Mouse (Mus musculus) ES-Bruce4 (cell line): ENCODE measurements around the gene Cept1. TPM values are rescaled to one million over a fixed set of nuclear protein-coding genes. Genes with fewer than 3 reads are reported as not detected.

Experiments
- H3K27ac ChIP-seq: 2 replicates; pipeline ENCODE4 v1.5.1; 2012; ENCODE audit warnings: low read length, inconsistent platforms; ENCODE audit not compliant: insufficient read depth
- H3K27me3 ChIP-seq: 2 replicates; pipeline ENCODE4 v1.6.1; 2012; ENCODE audit warnings: mild to moderate bottlenecking, low read length, inconsistent platforms; ENCODE audit not compliant: control insufficient read depth, poor library complexity, insufficient read depth, severe bottlenecking
- H3K36me3 ChIP-seq: 2 replicates; pipeline ENCODE4 v1.6.1; 2012; ENCODE audit warnings: inconsistent platforms, mild to moderate bottlenecking, low read length, moderate library complexity; ENCODE audit not compliant: control insufficient read depth, poor library complexity, insufficient read depth, severe bottlenecking
- H3K4me1 ChIP-seq: one replicate; pipeline ENCODE4 v1.8.1; 2011; ENCODE audit warnings: low read length; ENCODE audit not compliant: control insufficient read depth, insufficient read depth
- H3K4me3 ChIP-seq: 2 replicates; pipeline ENCODE4 v1.5.1; 2011; ENCODE audit warnings: low read depth, mild to moderate bottlenecking, low read length
- H3K9ac ChIP-seq: 2 replicates; pipeline ENCODE4 v1.6.1; 2012; ENCODE audit warnings: low read depth, mild to moderate bottlenecking, inconsistent platforms; ENCODE audit not compliant: poor library complexity, severe bottlenecking
- H3K9me3 ChIP-seq: replicated peaks from 2 replicates; pipeline ENCODE4 v1.6.1; 2012; ENCODE audit warnings: mild to moderate bottlenecking, low read length, inconsistent platforms; ENCODE audit not compliant: control insufficient read depth, poor library complexity, insufficient read depth, severe bottlenecking
- CTCF ChIP-seq: IDR thresholded peaks from one replicate; pipeline ENCODE4 v1.8.1; 2011; ENCODE audit warnings: low read depth, low read length
- EP300 ChIP-seq: IDR thresholded peaks from 2 replicates; pipeline ENCODE4 v1.6.1; 2011; ENCODE audit warnings: low read depth, low read length; ENCODE audit not compliant: insufficient read depth
- POLR2A ChIP-seq: IDR thresholded peaks from one replicate; pipeline ENCODE4 v1.8.1; 2011; ENCODE audit warnings: low read length; ENCODE audit not compliant: insufficient read depth
- polyA plus RNA-seq: library from polyadenylated mRNA; stranded (reverse); fragments of >200 nt; gene quantifications from 2 replicates; pipeline ENCODE4 v1.2.4, GENCODE M21; 2011; ENCODE audit warnings: low read depth; ENCODE audit not compliant: missing spikeins, insufficient read depth, insufficient read length

Cept1 gene
- polyA plus RNA-seq, 1 experiment, result 53.9 TPM

GRCm38 (mm10) chr3:106493202-106493601 lies 54.4 kb downstream of the Cept1 start:
- H3K27ac ChIP-seq, result no peak overlapping the region
- H3K27me3 ChIP-seq, result no peaks in the 10 kb centered on the region
- no peaks in the 10 kb centered on the region for H3K36me3 ChIP-seq
- H3K9me3 ChIP-seq, result no peaks in the 10 kb centered on the region
- H3K9ac ChIP-seq, result no peak overlapping the region
- no peak for TF ChIP-seq POLR2A
- TF ChIP-seq CTCF, result no peak
- TF ChIP-seq EP300, result no peak
- no peak overlapping the region for H3K4me3 ChIP-seq
- H3K4me1 ChIP-seq, result no peaks in the 10 kb centered on the region

DNA sequence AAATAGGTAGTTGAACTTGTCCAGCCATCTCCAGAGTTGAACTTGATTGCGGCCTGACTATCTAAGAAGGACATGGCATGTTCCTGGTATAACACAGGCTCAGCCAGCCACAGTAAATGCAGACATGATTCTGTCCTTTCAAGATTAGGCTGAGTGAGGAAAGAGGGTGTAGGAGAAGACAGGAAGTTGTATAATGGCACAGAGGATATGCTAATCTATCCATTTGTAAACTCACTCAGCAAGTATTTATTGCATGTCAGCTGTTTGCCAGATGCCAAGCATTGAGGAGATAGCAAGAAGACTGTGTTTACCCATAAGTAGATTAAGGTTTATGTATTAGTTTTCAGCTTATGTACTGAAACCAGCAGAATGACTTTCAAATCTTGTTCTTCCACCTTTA lies 54.9 kb downstream of the Cept1 start:
- Histone ChIP-seq H3K4me1 (no peaks in the 10 kb centered on the region), H3K9me3 (no peaks in the 10 kb centered on the region), H3K27ac (no peak overlapping the region)

DNA sequence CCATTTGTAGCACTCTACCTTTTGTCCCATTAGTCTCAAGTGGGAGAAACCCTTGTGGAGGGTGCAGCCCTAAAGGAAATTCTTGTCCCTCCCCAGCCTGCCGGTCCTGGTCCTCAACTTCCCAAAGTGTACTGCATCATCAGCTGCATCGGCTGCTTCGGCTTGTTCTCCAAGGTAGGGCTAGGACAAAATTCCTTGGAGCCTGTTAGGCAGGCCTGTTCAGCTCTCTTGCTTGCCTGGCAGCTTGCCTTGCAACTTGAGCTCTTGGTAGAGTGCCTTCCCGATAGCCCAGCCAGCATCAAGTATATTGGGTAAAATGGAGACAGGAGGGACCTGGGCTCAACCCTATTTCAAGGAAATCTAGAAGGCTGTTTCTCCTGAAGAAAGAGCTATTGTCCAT lies 57.4 kb downstream of the Cept1 start:
- H3K9ac ChIP-seq, result no peak overlapping the region
- no peaks in the 10 kb centered on the region for H3K9me3 ChIP-seq
- H3K27ac ChIP-seq, result no peak overlapping the region
- H3K4me1 ChIP-seq, result no peaks in the 10 kb centered on the region
- no peaks in the 10 kb centered on the region for H3K27me3 ChIP-seq
- no peak for TF ChIP-seq POLR2A
- TF ChIP-seq CTCF, result no peak
- TF ChIP-seq EP300, result no peak
- no peak overlapping the region for H3K4me3 ChIP-seq
- no peaks in the 10 kb centered on the region for H3K36me3 ChIP-seq

More for the DNA sequence above, 54.9 kb downstream of the Cept1 start:
- Histone ChIP-seq H3K36me3 (no peaks in the 10 kb centered on the region), H3K9ac (no peak overlapping the region), H3K27me3 (no peaks in the 10 kb centered on the region), H3K4me3 (no peak overlapping the region)
- TF ChIP-seq CTCF, result no peak
- TF ChIP-seq POLR2A, result no peak
- TF ChIP-seq EP300, result no peak

- Histone ChIP-seq H3K9ac (no peak overlapping the region), H3K27ac (no peak overlapping the region), H3K4me3 (no peak overlapping the region), H3K9me3 (no peaks in the 10 kb centered on the region), H3K27me3 (peaks cover 1% of the 10 kb centered on the region), H3K4me1 (no peaks in the 10 kb centered on the region), H3K36me3 (no peaks in the 10 kb centered on the region)
- TF ChIP-seq CTCF (no peak), POLR2A (no peak), EP300 (no peak)
Observed at GRCm38 (mm10) chr3:106487551-106487950, 60.1 kb downstream of the Cept1 start.

GRCm38 (mm10) chr3:106485810-106486209 lies 61.8 kb downstream of the Cept1 start:
- Histone ChIP-seq H3K27me3 (peaks cover 1% of the 10 kb centered on the region), H3K4me3 (no peak overlapping the region), H3K4me1 (no peaks in the 10 kb centered on the region), H3K27ac (no peak overlapping the region), H3K9me3 (no peaks in the 10 kb centered on the region), H3K9ac (no peak overlapping the region), H3K36me3 (no peaks in the 10 kb centered on the region)
- TF ChIP-seq POLR2A, result no peak
- TF ChIP-seq CTCF, result no peak
- TF ChIP-seq EP300, result no peak

- no peaks in the 10 kb centered on the region for H3K4me1 ChIP-seq
- TF ChIP-seq CTCF (no peak), POLR2A (no peak), EP300 (no peak)
- no peak overlapping the region for H3K27ac ChIP-seq
Observed at GRCm38 (mm10) chr3:106484861-106485260, 62.7 kb downstream of the Cept1 start.

More at GRCm38 (mm10) chr3:106484861-106485260, 62.7 kb downstream of the Cept1 start:
- Histone ChIP-seq H3K4me3 (no peak overlapping the region), H3K27me3 (peaks cover 1% of the 10 kb centered on the region), H3K36me3 (no peaks in the 10 kb centered on the region), H3K9ac (no peak overlapping the region), H3K9me3 (no peaks in the 10 kb centered on the region)
